Mouse (Mus musculus) olfactory bulb, adult 2 months (tissue): ENCODE results near the gene Cbx4.

Experiments used
- CTCF ChIP-seq: fragments of 200-500 bp; IDR thresholded peaks from 2 replicates; pipeline ENCODE4 v1.5.1; 2012; ENCODE audit warnings: low read depth, mild to moderate bottlenecking, low read length, moderate library complexity; ENCODE audit not compliant: insufficient read depth
- POLR2A ChIP-seq: fragments of 200-500 bp; IDR thresholded peaks from 2 replicates; pipeline ENCODE4 v1.6.1; 2012; ENCODE audit warnings: mild to moderate bottlenecking, low read depth, low read length, moderate library complexity; ENCODE audit not compliant: insufficient read depth

- no peak for TF ChIP-seq CTCF
- no peak for TF ChIP-seq POLR2A
Observed at GRCm38 (mm10) chr11:119080461-119081147, 5.4 kb downstream of the Cbx4 start.
